Mouse (Mus musculus) heart, embryonic 11.5 days (tissue): ENCODE results near the gene Alkbh6. TPM values are rescaled to one million over a fixed set of nuclear protein-coding genes. Genes with fewer than 3 reads are reported as not detected.

Source experiments
- ATAC-seq: fragments of 200-750 bp; cut with Nextera tagmentation; replicated peaks from 2 replicates; pipeline ENCODE4 v1.8.0; 2017; ENCODE audit warnings: moderate library complexity; ENCODE audit not compliant: insufficient number of reproducible peaks, low FRiP score, low TSS enrichment
- H3K27ac ChIP-seq: fragments of 300-500 bp; sonication (generic); 2 replicates; pipeline ENCODE4 v1.5.1; 2014; ENCODE audit warnings: mild to moderate bottlenecking, low read depth, low read length
- H3K27me3 ChIP-seq: fragments of 300-500 bp; sonication (generic); 2 replicates; pipeline ENCODE4 v1.6.1; 2014; ENCODE audit warnings: mild to moderate bottlenecking, low read length, mixed read lengths; ENCODE audit not compliant: control insufficient read depth, insufficient read depth
- H3K36me3 ChIP-seq: fragments of 300-500 bp; sonication (generic); 2 replicates; pipeline ENCODE4 v1.6.1; 2014; ENCODE audit warnings: mild to moderate bottlenecking, low read length, moderate library complexity, mixed read lengths; ENCODE audit not compliant: control insufficient read depth, insufficient read depth
- H3K4me1 ChIP-seq: fragments of 300-500 bp; sonication (generic); 2 replicates; pipeline ENCODE4 v1.6.1; 2014; ENCODE audit warnings: low read length; ENCODE audit not compliant: control insufficient read depth, insufficient read depth
- H3K4me2 ChIP-seq: fragments of 300-500 bp; sonication (generic); 2 replicates; pipeline ENCODE4 v1.6.1; 2014; ENCODE audit warnings: mild to moderate bottlenecking, moderate library complexity
- H3K4me3 ChIP-seq: fragments of 300-500 bp; sonication (generic); 2 replicates; pipeline ENCODE4 v1.5.1; 2014; ENCODE audit warnings: low read depth, low read length
- H3K9ac ChIP-seq: fragments of 300-500 bp; sonication (generic); 2 replicates; pipeline ENCODE4 v1.6.1; 2014; ENCODE audit warnings: mild to moderate bottlenecking, low read depth, low read length, moderate library complexity
- H3K9me3 ChIP-seq: fragments of 300-500 bp; sonication (generic); replicated peaks from 2 replicates; pipeline ENCODE4 v1.6.1; 2016; ENCODE audit warnings: low read length; ENCODE audit not compliant: control insufficient read depth
- WGBS: fragments of 180-500 bp; shearing (Covaris S2); extraction: QIAGEN DNeasy Blood & Tissue Kit; methylation state at CpG from one replicate; pipeline ENCODE4 v1.1.7; 2014; ENCODE audit not compliant: insufficient replicate concordance; 5-methylcytosine and 5-hydroxymethylcytosine counted together
- polyA plus RNA-seq: library from polyadenylated mRNA; unstranded; fragments of >200 nt; fragmentation: Nextera tagmentation; extraction: Ambion mirVana; gene quantifications from 2 replicates; pipeline ENCODE4 v1.2.1, GENCODE M21; 2014

Gene Alkbh6
- polyA plus RNA-seq, 1 experiment from 2014 or later: 66.1 TPM

GRCm38 (mm10) chr7:30339432-30340109, 31.1 kb downstream of the Alkbh6 start:
- Histone ChIP-seq H3K27ac (no peak overlapping the region), H3K9me3 (no peaks in the 10 kb centered on the region), H3K4me1 (no peaks in the 10 kb centered on the region), H3K4me2 (no peak overlapping the region), H3K27me3 (peaks cover 15% of the 10 kb centered on the region), H3K36me3 (no peaks in the 10 kb centered on the region), H3K4me3 (no peak overlapping the region), H3K9ac (no peak overlapping the region)
- 63% methylated on average over 5 of the region's 5 CpGs for WGBS
- ATAC-seq: no peak

- WGBS: 24% methylated on average over 21 of the region's 21 CpGs
- Histone ChIP-seq H3K9me3 (no peaks in the 10 kb centered on the region), H3K4me2 (no peak overlapping the region), H3K36me3 (no peaks in the 10 kb centered on the region), H3K9ac (no peak overlapping the region), H3K27ac (no peak overlapping the region), H3K27me3 (peaks cover 45% of the 10 kb centered on the region), H3K4me1 (0 out of 2 replicates have a peak, but pooled peaks cover 3% of the 10 kb centered on the region), H3K4me3 (no peak overlapping the region)
- ATAC-seq: no peak
Observed at GRCm38 (mm10) chr7:30346635-30347379, 38.3 kb downstream of the Alkbh6 start.

GRCm38 (mm10) chr7:30347828-30348227, 39.3 kb downstream of the Alkbh6 start:
- H3K27ac ChIP-seq: no peak overlapping the region
- H3K4me3 ChIP-seq: no peak overlapping the region
- no peaks in the 10 kb centered on the region for H3K9me3 ChIP-seq
- no peak overlapping the region for H3K9ac ChIP-seq
- ATAC-seq: no peak
- peaks cover 48% of the 10 kb centered on the region for H3K27me3 ChIP-seq
- WGBS: 2% methylated on average over 30 of the region's 30 CpGs
- no peaks in the 10 kb centered on the region for H3K36me3 ChIP-seq
- no peak overlapping the region for H3K4me2 ChIP-seq
- 0 out of 2 replicates have a peak, but pooled peaks cover 3% of the 10 kb centered on the region for H3K4me1 ChIP-seq

GRCm38 (mm10) chr7:30353279-30353822, 44.8 kb downstream of the Alkbh6 start:
- H3K4me1 ChIP-seq: no peaks in the 10 kb centered on the region
- H3K27me3 ChIP-seq: peaks cover 38% of the 10 kb centered on the region
- H3K4me2 ChIP-seq: no peak overlapping the region
- H3K9me3 ChIP-seq: no peaks in the 10 kb centered on the region
- H3K27ac ChIP-seq: no peak overlapping the region
- H3K36me3 ChIP-seq: no peaks in the 10 kb centered on the region
- no peak overlapping the region for H3K9ac ChIP-seq
- H3K4me3 ChIP-seq: no peak overlapping the region
- no peak for ATAC-seq
- WGBS: 18% methylated on average over 6 of the region's 6 CpGs

- no peak for ATAC-seq
- Histone ChIP-seq H3K9me3 (no peaks in the 10 kb centered on the region), H3K36me3 (no peaks in the 10 kb centered on the region; the same call in 1 of the 2 replicates), H3K27ac (no peak overlapping the region), H3K4me1 (no peaks in the 10 kb centered on the region), H3K4me3 (no peak overlapping the region), H3K4me2 (no peak overlapping the region), H3K27me3 (peaks cover 31% of the 10 kb centered on the region), H3K9ac (no peak overlapping the region)
- 59% methylated on average over 4 of the region's 4 CpGs for WGBS
Observed at GRCm38 (mm10) chr7:30354059-30354458, 45.5 kb downstream of the Alkbh6 start.

- no peak overlapping the region for H3K4me3 ChIP-seq
- peaks cover 21% of the 10 kb centered on the region for H3K27me3 ChIP-seq
- H3K27ac ChIP-seq: no peak overlapping the region
- H3K4me2 ChIP-seq: no peak overlapping the region
- no peak overlapping the region for H3K9ac ChIP-seq
- 71% methylated on average over 7 of the region's 7 CpGs for WGBS
- no peak for ATAC-seq
- H3K4me1 ChIP-seq: no peaks in the 10 kb centered on the region; the same call in 1 of the 2 replicates
- no peaks in the 10 kb centered on the region for H3K9me3 ChIP-seq
- H3K36me3 ChIP-seq: no peaks in the 10 kb centered on the region; the same call in 1 of the 2 replicates
Observed at GRCm38 (mm10) chr7:30358378-30359186, 50.1 kb downstream of the Alkbh6 start.

- no peaks in the 10 kb centered on the region; the same call in 1 of the 2 replicates for H3K36me3 ChIP-seq
- H3K4me2 ChIP-seq: no peak overlapping the region
- H3K9ac ChIP-seq: no peak overlapping the region
- 69% methylated on average over 31 of the region's 31 CpGs for WGBS
- ATAC-seq: no peak
- H3K4me3 ChIP-seq: no peak overlapping the region
- no peaks in the 10 kb centered on the region for H3K9me3 ChIP-seq
- no peaks in the 10 kb centered on the region; the same call in 1 of the 2 replicates for H3K4me1 ChIP-seq
- peaks cover 29% of the 10 kb centered on the region for H3K27me3 ChIP-seq
- no peak overlapping the region for H3K27ac ChIP-seq
Observed at GRCm38 (mm10) chr7:30359276-30359865, 50.9 kb downstream of the Alkbh6 start.

GRCm38 (mm10) chr7:30360028-30360427, 51.5 kb downstream of the Alkbh6 start:
- 83% methylated on average over 17 of the region's 17 CpGs for WGBS
- Histone ChIP-seq H3K27me3 (peaks cover 30% of the 10 kb centered on the region), H3K4me2 (no peak overlapping the region), H3K9ac (no peak overlapping the region), H3K27ac (no peak overlapping the region), H3K9me3 (no peaks in the 10 kb centered on the region), H3K36me3 (no peaks in the 10 kb centered on the region; the same call in 1 of the 2 replicates), H3K4me1 (no peaks in the 10 kb centered on the region; the same call in 1 of the 2 replicates), H3K4me3 (no peak overlapping the region)
- no peak for ATAC-seq
